Mouse (Mus musculus): ENCODE data around the gene 4932438H23Rik. TPM values are rescaled to one million over a fixed set of nuclear protein-coding genes. Genes with fewer than 3 reads are reported as not detected.

The 4932438H23Rik gene
- polyA plus RNA-seq, 1 experiment, result 38.8 TPM

DNA sequence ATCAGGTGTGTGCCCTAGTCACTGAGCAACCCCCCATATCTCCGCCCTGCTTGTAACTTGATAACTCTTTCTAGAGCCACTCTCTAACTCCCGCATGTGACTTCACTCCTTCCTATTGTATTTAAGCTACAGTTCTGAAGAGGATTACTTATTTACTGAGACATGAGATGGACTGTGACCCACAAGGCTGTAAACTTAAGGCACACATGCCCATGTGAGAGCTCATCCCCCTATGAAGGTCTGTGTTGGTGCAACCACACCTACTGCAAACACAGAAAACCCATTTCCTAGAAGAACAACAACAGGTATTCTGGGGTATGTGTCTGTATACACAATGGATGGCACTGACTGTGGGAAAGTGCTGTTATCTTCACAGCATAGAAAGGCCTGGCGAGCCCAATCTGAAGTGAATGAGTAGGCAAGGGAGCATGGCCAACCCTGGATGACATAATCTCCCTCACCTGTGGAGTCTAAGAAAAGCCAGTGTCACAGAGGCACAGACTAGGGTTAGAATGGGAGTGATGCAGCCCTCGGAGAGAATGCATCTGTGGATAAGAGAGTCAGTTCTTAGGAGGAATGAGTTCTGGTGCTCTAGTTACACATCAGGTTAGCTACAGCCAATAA, 89.9 kb downstream of the 4932438H23Rik start:
- H3K36me3 ChIP-seq (ENCODE audit: control insufficient read depth, insufficient read depth, low read length), result no peaks in the 10 kb centered on the region
- H3K27ac ChIP-seq (ENCODE audit: control insufficient read depth, insufficient read depth, low read depth, low read length), result no peak overlapping the region
- peaks cover 3% of the 10 kb centered on the region; the same call in 1 of the 2 replicates for H3K4me1 ChIP-seq (ENCODE audit: control insufficient read depth, insufficient read depth, low read length)
- H3K4me3 ChIP-seq (ENCODE audit: control insufficient read depth, low read depth, low read length), result no peak overlapping the region
- H3K27me3 ChIP-seq (ENCODE audit: control insufficient read depth, insufficient read depth, low read length), result no peaks in the 10 kb centered on the region
- TF ChIP-seq POLR2A (IDR thresholded peaks at IDR 0.05; ENCODE audit: control insufficient read depth, low read depth, low read length) (no peak), CTCF (IDR thresholded peaks at IDR 0.05; ENCODE audit: control insufficient read depth, insufficient read depth, insufficient replicate concordance, low read depth, low read length) (no peak)

Other genes with a start within 250 kb of the 4932438H23Rik start
- 105 and 127 TPM in 2 replicates for gene Cfap298, start 160.0 kb downstream of the 4932438H23Rik start, polyA plus RNA-seq (2012; rRNA removed)
- 15.5 and 18.9 TPM in 2 replicates for gene Synj1, start 83.8 kb downstream of the 4932438H23Rik start, polyA plus RNA-seq (2012; rRNA removed)
- gene Paxbp1, start 50.6 kb downstream of the 4932438H23Rik start, polyA plus RNA-seq (2012; rRNA removed), result 19.9 TPM in 2 replicates
- not detected in 2 replicates for gene Olig2, start 130.3 kb upstream of the 4932438H23Rik start, polyA plus RNA-seq (2012; rRNA removed)
- gene Olig1, start 174.7 kb upstream of the 4932438H23Rik start, polyA plus RNA-seq (2012; rRNA removed), result 3.2 and 3.3 TPM in 2 replicates

All from testis, adult 2 months (tissue).